Mouse (Mus musculus): ENCODE data around the gene Olfr558. TPM values are rescaled to one million over a fixed set of nuclear protein-coding genes. Genes with fewer than 3 reads are reported as not detected.

The Olfr558 gene
- polyA plus RNA-seq (2012; rRNA removed) (not detected in 2 replicates), polyA plus RNA-seq (2014; fragmentation: Nextera tagmentation; extraction: Ambion mirVana) (not detected in 2 replicates)

DNA sequence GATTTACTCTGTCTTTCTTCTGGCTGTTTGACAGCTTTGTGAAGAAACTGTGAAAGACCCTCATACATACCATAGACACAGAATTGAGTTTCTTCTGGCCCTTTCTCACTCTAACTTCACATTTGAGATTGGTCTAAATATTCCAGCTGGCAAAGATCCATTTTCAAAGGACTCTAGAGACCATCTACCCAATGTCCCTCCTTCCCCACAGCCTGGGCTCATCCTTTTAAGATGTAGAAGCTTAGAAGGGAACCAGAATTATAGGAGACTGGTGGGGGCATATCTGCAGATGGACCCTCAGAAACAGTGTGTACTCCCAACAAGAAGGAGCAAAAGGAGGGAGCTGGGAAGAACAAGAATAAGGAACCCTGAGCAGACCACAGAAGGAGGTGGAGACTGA lies at the start of gene Olfr558:
Gene Olfr558 (plus strand): TSS at position 301 of the 400 bp plus-strand sequence.
- DNase-seq (ENCODE audit: low read depth in 3 of 3, low spot score in 3 of 3) (no peak), ATAC-seq (ENCODE audit: insufficient read depth) (no peak)
- no peaks in the 10 kb centered on the region for H3K36me3 ChIP-seq (replicated peaks; ENCODE audit: control insufficient read depth, insufficient read depth, low read depth)
- TF ChIP-seq EP300 (IDR thresholded peaks at IDR 0.05; ENCODE audit: low read depth) (no peak), CTCF (IDR thresholded peaks at IDR 0.05; ENCODE audit: low read depth) (no peak)
- H3K9ac ChIP-seq (replicated peaks) = no peak within 1 kb of the TSS
- H3K27ac ChIP-seq = no peak within 1 kb of the TSS
- H3K4me2 ChIP-seq (ENCODE audit: low read depth) = no peak within 1 kb of the TSS
- H3K4me1 ChIP-seq (replicated peaks; ENCODE audit: control insufficient read depth in 2 of 2, insufficient read depth in 2 of 2, low read length in 1 of 2) = no peaks in the 10 kb centered on the region
- H3K27me3 ChIP-seq (ENCODE audit: control insufficient read depth, insufficient read depth, low read length) = no peaks in the 10 kb centered on the region
- no peaks in the 10 kb centered on the region for H3K9me3 ChIP-seq (ENCODE audit: control insufficient read depth, low read length)
- H3K4me3 ChIP-seq (ENCODE audit: insufficient read depth in 1 of 2, low read depth in 2 of 2, low read length in 2 of 2) = no peak within 1 kb of the TSS

DNA sequence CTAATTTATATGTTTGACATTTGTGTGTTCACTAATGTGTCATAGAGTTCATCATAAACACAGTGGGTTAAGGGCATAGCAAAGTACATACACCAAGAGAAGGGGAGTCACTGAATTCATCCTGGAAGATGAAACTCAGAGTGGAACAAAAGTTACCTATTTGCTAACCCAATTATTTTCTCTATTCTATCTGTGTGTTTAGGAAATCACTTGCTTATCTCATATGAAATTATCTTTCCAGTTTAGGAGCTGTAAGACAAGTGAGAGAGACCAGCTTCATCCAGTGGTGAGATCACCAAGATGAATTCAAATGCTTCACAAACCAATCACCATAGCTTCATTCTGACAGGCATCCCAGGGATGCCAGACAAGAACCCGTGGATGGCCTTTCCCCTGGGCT lies 43.5 kb upstream of the Olfr558 start, which contains the start of gene Olfr555:
Gene Olfr555 (plus strand): TSS at position 301 of the 400 bp plus-strand sequence.
- H3K9ac ChIP-seq (replicated peaks) = no peak within 1 kb of the TSS
- no peaks in the 10 kb centered on the region for H3K36me3 ChIP-seq (replicated peaks; ENCODE audit: control insufficient read depth, insufficient read depth, low read depth)
- no peak within 1 kb of the TSS for H3K4me2 ChIP-seq (ENCODE audit: low read depth)
- ATAC-seq (ENCODE audit: insufficient read depth) (no peak), DNase-seq (ENCODE audit: low read depth in 3 of 3, low spot score in 3 of 3) (no peak)
- no peak within 1 kb of the TSS for H3K27ac ChIP-seq
- TF ChIP-seq EP300 (IDR thresholded peaks at IDR 0.05; ENCODE audit: low read depth) (no peak), CTCF (IDR thresholded peaks at IDR 0.05; ENCODE audit: low read depth) (no peak)
- no peaks in the 10 kb centered on the region for H3K27me3 ChIP-seq (ENCODE audit: control insufficient read depth, insufficient read depth, low read length)
- H3K4me1 ChIP-seq (replicated peaks; ENCODE audit: control insufficient read depth in 2 of 2, insufficient read depth in 2 of 2, low read length in 1 of 2) = no peaks in the 10 kb centered on the region
- no peaks in the 10 kb centered on the region for H3K9me3 ChIP-seq (ENCODE audit: control insufficient read depth, low read length)
- 41% methylated on average over 1 of the region's 1 CpGs for WGBS (ENCODE audit: insufficient replicate concordance)
- H3K4me3 ChIP-seq (ENCODE audit: insufficient read depth in 1 of 2, low read depth in 2 of 2, low read length in 2 of 2) = no peak within 1 kb of the TSS

DNA sequence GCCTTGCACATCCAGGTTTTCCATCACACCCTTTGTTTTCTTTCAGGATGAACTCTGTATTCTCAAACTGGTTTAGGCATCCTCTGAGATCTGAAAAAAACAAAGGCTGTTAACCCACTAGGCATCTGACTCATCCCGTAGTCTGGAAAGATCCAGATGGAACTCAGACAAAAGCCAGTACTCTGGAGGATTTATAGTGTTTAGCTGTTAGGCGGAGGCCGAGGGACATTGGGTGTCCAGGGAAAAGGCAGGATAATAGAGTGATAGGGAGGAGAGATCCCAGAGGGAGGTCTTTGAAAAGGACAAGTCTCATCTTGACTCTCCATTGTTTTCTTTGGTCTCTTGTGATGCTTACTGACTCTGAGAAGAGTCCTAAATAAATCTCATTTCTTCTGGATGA lies 37.4 kb upstream of the Olfr558 start, which contains the start of gene Olfr556:
Gene Olfr556 (plus strand): TSS at position 301 of the 400 bp plus-strand sequence.
- no peaks in the 10 kb centered on the region for H3K4me1 ChIP-seq (replicated peaks; ENCODE audit: control insufficient read depth in 2 of 2, insufficient read depth in 2 of 2, low read length in 1 of 2)
- no peaks in the 10 kb centered on the region for H3K9me3 ChIP-seq (ENCODE audit: control insufficient read depth, low read length)
- no peak within 1 kb of the TSS for H3K27ac ChIP-seq
- ATAC-seq (ENCODE audit: insufficient read depth) = no peak
- WGBS (ENCODE audit: insufficient replicate concordance) = 56% methylated on average over 3 of the region's 3 CpGs
- H3K9ac ChIP-seq (replicated peaks) = no peak within 1 kb of the TSS
- no peak within 1 kb of the TSS for H3K4me2 ChIP-seq (ENCODE audit: low read depth)
- no peaks in the 10 kb centered on the region for H3K27me3 ChIP-seq (ENCODE audit: control insufficient read depth, insufficient read depth, low read length)
- no peak within 1 kb of the TSS for H3K4me3 ChIP-seq (ENCODE audit: insufficient read depth in 1 of 2, low read depth in 2 of 2, low read length in 2 of 2)
- H3K36me3 ChIP-seq (replicated peaks; ENCODE audit: control insufficient read depth, insufficient read depth, low read depth) = no peaks in the 10 kb centered on the region
- no peak for TF ChIP-seq CTCF (IDR thresholded peaks at IDR 0.05; ENCODE audit: low read depth)
- TF ChIP-seq EP300 (IDR thresholded peaks at IDR 0.05; ENCODE audit: low read depth) = no peak
- no peak for DNase-seq (ENCODE audit: low read depth in 3 of 3, low spot score in 3 of 3)

DNA sequence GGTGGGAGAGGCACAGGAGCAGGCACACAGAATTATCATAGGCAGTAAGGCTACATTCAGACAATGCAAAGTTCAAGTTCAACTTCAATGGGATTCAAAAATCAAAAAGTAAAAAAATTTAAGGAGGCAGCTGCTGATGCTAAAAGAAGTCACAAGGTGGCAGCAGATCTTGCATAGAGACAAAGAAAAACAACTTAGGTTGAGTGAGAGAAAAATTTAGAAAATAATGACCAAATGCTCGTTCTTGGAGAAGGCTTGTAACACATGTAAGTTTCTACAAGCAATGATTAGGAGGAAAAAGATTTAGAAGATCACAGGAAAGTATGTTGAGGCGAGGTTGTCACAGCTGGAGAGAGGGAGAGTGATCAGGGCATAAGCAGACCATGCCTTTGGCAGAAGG lies 36.6 kb upstream of the Olfr558 start:
- Histone ChIP-seq H3K9ac (replicated peaks) (no peak overlapping the region), H3K4me2 (ENCODE audit: low read depth) (no peak overlapping the region), H3K4me3 (ENCODE audit: insufficient read depth in 1 of 2, low read depth in 2 of 2, low read length in 2 of 2) (no peak overlapping the region), H3K9me3 (ENCODE audit: control insufficient read depth, low read length) (no peaks in the 10 kb centered on the region), H3K27me3 (ENCODE audit: control insufficient read depth, insufficient read depth, low read length) (no peaks in the 10 kb centered on the region), H3K27ac (no peak overlapping the region), H3K4me1 (replicated peaks; ENCODE audit: control insufficient read depth in 2 of 2, insufficient read depth in 2 of 2, low read length in 1 of 2) (no peaks in the 10 kb centered on the region), H3K36me3 (replicated peaks; ENCODE audit: control insufficient read depth, insufficient read depth, low read depth) (no peaks in the 10 kb centered on the region)
- no peak for TF ChIP-seq EP300 (IDR thresholded peaks at IDR 0.05; ENCODE audit: low read depth)
- peak; percentile 31; the same call in 1 of the 2 replicates for TF ChIP-seq CTCF (IDR thresholded peaks at IDR 0.05; ENCODE audit: low read depth)
- 28% methylated on average over 2 of the region's 2 CpGs for WGBS (ENCODE audit: insufficient replicate concordance)
- DNase-seq (ENCODE audit: low read depth in 3 of 3, low spot score in 3 of 3) (no peak), ATAC-seq (ENCODE audit: insufficient read depth) (no peak)

DNA sequence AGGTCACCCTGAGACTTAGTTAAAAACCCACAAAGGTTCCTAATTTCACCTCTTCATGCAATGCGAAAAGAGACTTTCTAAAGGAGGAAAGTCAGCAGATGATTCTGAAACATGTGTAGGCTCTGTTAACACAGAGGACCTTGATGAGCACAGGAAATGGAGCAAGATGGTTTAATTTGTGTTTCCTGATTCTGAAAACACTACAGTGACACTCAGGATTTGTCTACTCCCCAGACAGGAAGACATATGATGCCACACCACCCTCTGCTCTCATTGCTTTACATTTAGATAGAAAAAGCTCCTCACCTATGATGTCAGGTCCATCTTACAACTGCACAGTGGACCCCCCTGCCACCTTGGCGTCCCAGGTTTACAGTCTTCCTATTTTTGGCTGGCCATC lies 25.8 kb upstream of the Olfr558 start:
- 48% methylated on average over 2 of the region's 2 CpGs for WGBS (ENCODE audit: insufficient replicate concordance)
- ATAC-seq (ENCODE audit: insufficient read depth) (no peak), DNase-seq (ENCODE audit: low read depth in 3 of 3, low spot score in 3 of 3) (no peak)
- Histone ChIP-seq H3K9me3 (ENCODE audit: control insufficient read depth, low read length) (no peaks in the 10 kb centered on the region), H3K9ac (replicated peaks) (no peak overlapping the region), H3K4me3 (ENCODE audit: insufficient read depth in 1 of 2, low read depth in 2 of 2, low read length in 2 of 2) (no peak overlapping the region), H3K4me2 (ENCODE audit: low read depth) (no peak overlapping the region), H3K4me1 (replicated peaks; ENCODE audit: control insufficient read depth in 2 of 2, insufficient read depth in 2 of 2, low read length in 1 of 2) (no peaks in the 10 kb centered on the region), H3K27me3 (ENCODE audit: control insufficient read depth, insufficient read depth, low read length) (no peaks in the 10 kb centered on the region), H3K36me3 (replicated peaks; ENCODE audit: control insufficient read depth, insufficient read depth, low read depth) (no peaks in the 10 kb centered on the region), H3K27ac (no peak overlapping the region)
- no peak for TF ChIP-seq EP300 (IDR thresholded peaks at IDR 0.05; ENCODE audit: low read depth)
- no peak for TF ChIP-seq CTCF (IDR thresholded peaks at IDR 0.05; ENCODE audit: low read depth)
